Mouse (Mus musculus) C2C12 (cell line): ENCODE data around the gene Zfp365. TPM values are rescaled to one million over a fixed set of nuclear protein-coding genes. Genes with fewer than 3 reads are reported as not detected.

Source experiments
- H3K27me3 ChIP-seq: one replicate; pipeline ENCODE4 v1.6.1; 2011; ENCODE audit not compliant: control insufficient read depth, insufficient read depth, insufficient read length
- H3K36me3 ChIP-seq: one replicate; pipeline ENCODE4 v1.6.1; 2011; ENCODE audit not compliant: control insufficient read depth, insufficient read depth
- H3K4me3 ChIP-seq: one replicate; pipeline ENCODE4 v1.5.1; 2011; ENCODE audit warnings: mild to moderate bottlenecking, control low read depth; ENCODE audit not compliant: poor library complexity, insufficient read depth, severe bottlenecking
- H3K79me2 ChIP-seq: one replicate; pipeline ENCODE4 v1.6.1; 2011; ENCODE audit not compliant: control insufficient read depth, insufficient read depth
- H3K79me3 ChIP-seq: one replicate; pipeline ENCODE4 v1.6.1; 2011; ENCODE audit warnings: low read depth, control low read depth
- H3ac ChIP-seq: one replicate; pipeline ENCODE3; 2011; ENCODE audit warnings: low read depth; ENCODE audit not compliant: control insufficient read depth, insufficient read length
- CEBPB ChIP-seq: IDR thresholded peaks from one replicate; pipeline ENCODE4 v1.6.1; 2011; ENCODE audit warnings: low read depth, mild to moderate bottlenecking, control low read depth, moderate library complexity
- CTCF ChIP-seq: IDR thresholded peaks from one replicate; pipeline ENCODE4 v1.5.1; 2011; ENCODE audit not compliant: control insufficient read depth, insufficient read depth, insufficient read length
- FOSL1 ChIP-seq: IDR thresholded peaks from one replicate; pipeline ENCODE4 v1.8.0; 2011; ENCODE audit warnings: mild to moderate bottlenecking, low read length; ENCODE audit not compliant: poor library complexity, insufficient read depth, severe bottlenecking
- MAX ChIP-seq: IDR thresholded peaks from one replicate; pipeline ENCODE4 v1.6.1; 2011; ENCODE audit warnings: mild to moderate bottlenecking, control low read depth
- MYOD1 ChIP-seq: IDR thresholded peaks from one replicate; pipeline ENCODE4 v1.6.1; 2011; ENCODE audit warnings: low read depth; ENCODE audit not compliant: control insufficient read depth, insufficient read length
- MYOG ChIP-seq: IDR thresholded peaks from one replicate; pipeline ENCODE4 v1.6.1; 2011; ENCODE audit not compliant: control insufficient read depth, insufficient read length; ENCODE audit errors: extremely low read depth
- USF1 ChIP-seq: IDR thresholded peaks from one replicate; pipeline ENCODE4 v1.6.1; 2011; ENCODE audit warnings: low read depth, mild to moderate bottlenecking, control low read depth, moderate library complexity
- polyA plus RNA-seq: library from polyadenylated mRNA; unstranded; fragments of >200 nt; fragmentation: generic; extraction: Trizol; gene quantifications from one replicate; pipeline ENCODE4 v1.2.1, GENCODE M21; 2012; ENCODE audit warnings: missing spikeins

Gene Zfp365
- polyA plus RNA-seq, 1 experiment, result 14.1 TPM

- H3K79me3 ChIP-seq, result no peaks in the 10 kb centered on the region
- H3K27me3 ChIP-seq, result no peaks in the 10 kb centered on the region
- no peaks in the 10 kb centered on the region for H3K79me2 ChIP-seq
- H3K4me3 ChIP-seq, result no peak overlapping the region
- TF ChIP-seq MYOD1, result no peak
- no peak for TF ChIP-seq CTCF
- TF ChIP-seq MYOG, result no peak
- TF ChIP-seq MAX, result no peak
- no peak for TF ChIP-seq FOSL1
- TF ChIP-seq CEBPB, result no peak
- no peak for TF ChIP-seq USF1
- H3K36me3 ChIP-seq, result no peaks in the 10 kb centered on the region
- no peak overlapping the region for H3ac ChIP-seq
Observed at GRCm38 (mm10) chr10:67928584-67928983, 16.1 kb upstream of the Zfp365 start.

- H3K36me3 ChIP-seq, result no peaks in the 10 kb centered on the region
- H3K79me3 ChIP-seq, result no peaks in the 10 kb centered on the region
- no peak overlapping the region for H3K4me3 ChIP-seq
- no peaks in the 10 kb centered on the region for H3K79me2 ChIP-seq
- no peaks in the 10 kb centered on the region for H3K27me3 ChIP-seq
- H3ac ChIP-seq, result no peak overlapping the region
- no peak for TF ChIP-seq MYOD1
- TF ChIP-seq MAX, result no peak
- TF ChIP-seq MYOG, result no peak
- TF ChIP-seq CEBPB, result no peak
- no peak for TF ChIP-seq CTCF
Observed at GRCm38 (mm10) chr10:67927718-67928455, 15.4 kb upstream of the Zfp365 start.

GRCm38 (mm10) chr10:67924030-67924429, 11.6 kb upstream of the Zfp365 start:
- no peaks in the 10 kb centered on the region for H3K79me3 ChIP-seq
- H3K4me3 ChIP-seq, result no peak overlapping the region
- TF ChIP-seq CEBPB, result no peak
- TF ChIP-seq USF1, result no peak
- H3ac ChIP-seq, result no peak overlapping the region
- H3K79me2 ChIP-seq, result no peaks in the 10 kb centered on the region
- H3K36me3 ChIP-seq, result no peaks in the 10 kb centered on the region
- no peaks in the 10 kb centered on the region for H3K27me3 ChIP-seq

- Histone ChIP-seq H3K27me3 (no peaks in the 10 kb centered on the region), H3K79me2 (no peaks in the 10 kb centered on the region), H3ac (no peak overlapping the region), H3K36me3 (no peaks in the 10 kb centered on the region), H3K79me3 (no peaks in the 10 kb centered on the region), H3K4me3 (no peak overlapping the region)
- no peak for TF ChIP-seq FOSL1
- no peak for TF ChIP-seq USF1
- no peak for TF ChIP-seq CEBPB
- TF ChIP-seq MAX, result no peak
- no peak for TF ChIP-seq CTCF
- no peak for TF ChIP-seq MYOG
- TF ChIP-seq MYOD1, result no peak
Observed at GRCm38 (mm10) chr10:67921777-67922176, 9.3 kb upstream of the Zfp365 start.

- Histone ChIP-seq H3ac (no peak overlapping the region), H3K27me3 (no peaks in the 10 kb centered on the region), H3K79me3 (no peaks in the 10 kb centered on the region), H3K79me2 (no peaks in the 10 kb centered on the region), H3K36me3 (no peaks in the 10 kb centered on the region), H3K4me3 (no peak overlapping the region)
- no peak for TF ChIP-seq CTCF
- no peak for TF ChIP-seq MYOG
- no peak for TF ChIP-seq FOSL1
- TF ChIP-seq MAX, result no peak
- TF ChIP-seq MYOD1, result no peak
- TF ChIP-seq USF1, result no peak
- no peak for TF ChIP-seq CEBPB
Observed at GRCm38 (mm10) chr10:67919706-67920105, 7.2 kb upstream of the Zfp365 start.
